Mouse (Mus musculus): ENCODE measurements at regions not wholly inside any gene's neighbourhood (a gene's known extent, or its start where the extent isn't known, plus 50 kb on each side); places are given as distances from the start of the nearest gene placed in this dataset.

GRCm38 (mm10) chr1:186444701-186445131 lies 261.1 kb downstream of the Tgfb2 start:
- TF ChIP-seq GATA1 (IDR thresholded peaks at IDR 0.05; ENCODE audit: borderline replicate concordance, low read length) (no peak), FLI1 (IDR thresholded peaks at IDR 0.05; ENCODE audit: low read length) (no peak)

Measured in megakaryocyte, embryonic 14.5 days (primary cell).